Mouse (Mus musculus) limb, embryonic 14.5 days (tissue): ENCODE results near the gene Tfdp1. TPM values are rescaled to one million over a fixed set of nuclear protein-coding genes. Genes with fewer than 3 reads are reported as not detected.

Source experiments
- ATAC-seq: fragments of 200-750 bp; cut with Nextera tagmentation; 2 replicates; pipeline ENCODE4 v1.8.0; 2017; ENCODE audit warnings: low read depth, moderate number of reproducible peaks, moderate TSS enrichment; ENCODE audit not compliant: low FRiP score
- DNase-seq: peaks from one replicate; pipeline ENCODE4 v3.0.0-alpha.2; 2015; ENCODE audit warnings: low spot score
- H3K27ac ChIP-seq: fragments of 300-500 bp; sonication (generic); replicated peaks from 2 replicates; pipeline ENCODE4 v1.5.1; 2014; ENCODE audit warnings: low read depth, mild to moderate bottlenecking, low read length, moderate library complexity, mixed read lengths
- H3K27me3 ChIP-seq: fragments of 300-500 bp; sonication (generic); 2 replicates; pipeline ENCODE4 v1.6.1; 2014; ENCODE audit warnings: low read length, mixed read lengths; ENCODE audit not compliant: control insufficient read depth, insufficient read depth
- H3K36me3 ChIP-seq: fragments of 300-500 bp; sonication (generic); 2 replicates; pipeline ENCODE4 v1.6.1; 2014; ENCODE audit warnings: mild to moderate bottlenecking, low read length, moderate library complexity, mixed read lengths; ENCODE audit not compliant: control insufficient read depth, insufficient read depth
- H3K4me1 ChIP-seq: fragments of 300-500 bp; sonication (generic); 2 replicates; pipeline ENCODE4 v1.6.1; 2014; ENCODE audit warnings: antibody characterized with exemption, low read length, mixed read lengths; ENCODE audit not compliant: control insufficient read depth, insufficient read depth
- H3K4me2 ChIP-seq: fragments of 300-500 bp; sonication (generic); replicated peaks from 2 replicates; pipeline ENCODE4 v1.6.1; 2014; ENCODE audit warnings: low read depth, mild to moderate bottlenecking, low read length, moderate library complexity; ENCODE audit not compliant: severe bottlenecking
- H3K4me3 ChIP-seq: fragments of 300-500 bp; sonication (generic); replicated peaks from 2 replicates; pipeline ENCODE4 v1.5.1; 2014; ENCODE audit warnings: low read length
- H3K9ac ChIP-seq: fragments of 300-500 bp; sonication (generic); 2 replicates; pipeline ENCODE4 v1.6.1; 2014; ENCODE audit warnings: mild to moderate bottlenecking, low read depth, low read length, moderate library complexity; ENCODE audit not compliant: severe bottlenecking
- H3K9me3 ChIP-seq: fragments of 300-500 bp; sonication (generic); 2 replicates; pipeline ENCODE4 v1.6.1; 2016; ENCODE audit warnings: low read length; ENCODE audit not compliant: control insufficient read depth
- POLR2A ChIP-seq: fragments of 200-500 bp; IDR thresholded peaks from 2 replicates; pipeline ENCODE4 v1.8.0; 2012; ENCODE audit warnings: inconsistent platforms, mild to moderate bottlenecking, moderate library complexity, borderline replicate concordance; ENCODE audit not compliant: insufficient read depth, insufficient read length; ENCODE audit errors: extremely low read depth
- WGBS: fragments of 180-500 bp; shearing (Covaris S2); extraction: QIAGEN DNeasy Blood & Tissue Kit; methylation state at CpG from one replicate; pipeline ENCODE4 v1.1.7; 2014; 5-methylcytosine and 5-hydroxymethylcytosine counted together
- polyA plus RNA-seq, 2 experiments: library from polyadenylated mRNA; depleted of rRNA in 1 of 2; stranded (reverse) in 1 of 2; unstranded in 1 of 2; fragments of >200 nt; fragmentation: Nextera tagmentation in 1 of 2; extraction: Ambion mirVana in 1 of 2; gene quantifications; 2 replicates each; pipeline versions ENCODE4 v1.2.1 to v1.2.3; 2012 to 2014

Gene Tfdp1
- polyA plus RNA-seq, 2 experiments = 162 to 230 TPM

DNA sequence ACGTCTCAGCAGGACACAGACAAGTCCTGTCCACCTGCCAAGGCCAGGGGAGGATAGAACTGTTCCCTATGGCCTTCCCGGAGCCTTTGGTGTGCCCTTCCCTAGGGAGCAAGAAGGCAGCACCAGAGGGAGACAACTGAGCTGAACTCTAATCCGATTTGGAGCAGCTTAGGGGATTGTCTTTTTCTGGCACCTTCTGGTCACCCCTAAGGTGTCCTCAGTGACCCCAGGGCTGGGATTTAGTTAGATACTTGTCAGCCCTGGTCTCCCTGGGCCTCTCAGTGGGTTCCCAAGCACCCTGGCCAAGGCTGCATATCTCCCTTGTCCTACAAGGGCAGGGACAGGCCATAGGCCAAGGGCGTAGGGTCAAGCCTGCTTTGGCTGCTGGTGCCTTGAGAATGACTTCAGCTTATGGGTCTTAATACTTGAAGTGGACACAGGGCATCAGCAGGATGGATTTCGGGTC, 66.1 kb downstream of the Tfdp1 start, which contains the start of gene Grk1:
Gene Grk1, plus strand, starts transcription at position 416 of the 466 bp plus-strand sequence.
- no peak for ATAC-seq
- WGBS = 80% methylated on average over 5 of the region's 5 CpGs
- DNase-seq = no peak

DNA sequence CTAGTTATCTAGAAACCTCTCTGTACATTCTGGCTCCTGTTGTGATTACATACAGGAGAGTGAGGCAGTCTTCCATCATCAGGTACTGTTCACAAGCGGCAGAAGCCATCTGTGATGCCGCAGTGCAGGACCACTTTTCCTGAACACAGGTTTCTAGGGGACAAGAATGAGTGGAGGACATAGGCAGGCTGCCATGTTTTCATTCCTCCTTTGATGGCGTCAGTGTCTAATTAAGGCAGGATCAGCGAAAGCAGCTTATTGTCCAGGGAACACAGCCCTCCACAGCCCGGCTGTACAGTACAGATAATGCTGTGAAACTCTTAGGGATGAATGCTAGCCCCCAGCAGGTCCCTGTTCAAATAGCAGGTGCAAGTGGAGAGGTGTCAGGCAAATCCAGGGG, 67.5 kb downstream of the Tfdp1 start:
- WGBS = 68% methylated on average over 5 of the region's 5 CpGs
- H3K4me1 ChIP-seq = no peaks in the 10 kb centered on the region
- H3K27me3 ChIP-seq = no peaks in the 10 kb centered on the region
- ATAC-seq (no peak), DNase-seq (no peak)
- H3K36me3 ChIP-seq = no peaks in the 10 kb centered on the region
- H3K27ac ChIP-seq = no peak overlapping the region
- no peak overlapping the region for H3K4me2 ChIP-seq
- H3K9ac ChIP-seq = no peak overlapping the region
- no peak for TF ChIP-seq POLR2A
- H3K4me3 ChIP-seq = no peak overlapping the region
- no peaks in the 10 kb centered on the region for H3K9me3 ChIP-seq

More for the DNA sequence above, 66.1 kb downstream of the Tfdp1 start, which contains the start of gene Grk1:
- Histone ChIP-seq H3K9me3 (no peaks in the 10 kb centered on the region), H3K36me3 (no peaks in the 10 kb centered on the region), H3K4me2 (no peak within 1 kb of the TSS), H3K9ac (no peak within 1 kb of the TSS), H3K27me3 (no peaks in the 10 kb centered on the region), H3K27ac (no peak within 1 kb of the TSS), H3K4me1 (no peaks in the 10 kb centered on the region), H3K4me3 (no peak within 1 kb of the TSS)
- no peak for TF ChIP-seq POLR2A

DNA sequence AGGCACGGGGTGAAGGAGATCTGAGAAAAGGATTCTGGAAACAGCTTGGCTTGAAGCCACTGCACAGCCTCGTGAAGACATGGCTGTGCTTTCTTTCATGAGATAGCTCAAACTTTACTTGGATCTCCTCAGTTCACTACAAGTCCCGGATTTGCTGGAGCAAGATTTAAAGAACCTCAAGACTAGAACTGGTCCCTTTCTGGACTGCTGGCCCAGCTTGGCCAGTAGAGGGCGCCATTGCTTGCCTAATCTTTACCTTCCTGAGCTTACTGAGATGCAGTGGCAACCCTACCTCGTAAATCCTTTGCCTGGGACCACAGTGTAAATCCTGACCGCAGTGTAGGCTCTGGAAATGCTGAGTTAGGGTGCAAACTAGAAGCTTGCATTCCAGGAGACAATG, 73.0 kb downstream of the Tfdp1 start:
- DNase-seq (peak; percentile 75), ATAC-seq (no peak)
- H3K4me2 ChIP-seq = no peak overlapping the region
- H3K9ac ChIP-seq = no peak overlapping the region
- H3K27me3 ChIP-seq = no peaks in the 10 kb centered on the region
- no peaks in the 10 kb centered on the region for H3K36me3 ChIP-seq
- H3K4me1 ChIP-seq = no peaks in the 10 kb centered on the region
- no peak overlapping the region for H3K27ac ChIP-seq
- no peak overlapping the region for H3K4me3 ChIP-seq
- TF ChIP-seq POLR2A = no peak
- H3K9me3 ChIP-seq = no peaks in the 10 kb centered on the region
- WGBS = 28% methylated on average over 6 of the region's 6 CpGs

DNA sequence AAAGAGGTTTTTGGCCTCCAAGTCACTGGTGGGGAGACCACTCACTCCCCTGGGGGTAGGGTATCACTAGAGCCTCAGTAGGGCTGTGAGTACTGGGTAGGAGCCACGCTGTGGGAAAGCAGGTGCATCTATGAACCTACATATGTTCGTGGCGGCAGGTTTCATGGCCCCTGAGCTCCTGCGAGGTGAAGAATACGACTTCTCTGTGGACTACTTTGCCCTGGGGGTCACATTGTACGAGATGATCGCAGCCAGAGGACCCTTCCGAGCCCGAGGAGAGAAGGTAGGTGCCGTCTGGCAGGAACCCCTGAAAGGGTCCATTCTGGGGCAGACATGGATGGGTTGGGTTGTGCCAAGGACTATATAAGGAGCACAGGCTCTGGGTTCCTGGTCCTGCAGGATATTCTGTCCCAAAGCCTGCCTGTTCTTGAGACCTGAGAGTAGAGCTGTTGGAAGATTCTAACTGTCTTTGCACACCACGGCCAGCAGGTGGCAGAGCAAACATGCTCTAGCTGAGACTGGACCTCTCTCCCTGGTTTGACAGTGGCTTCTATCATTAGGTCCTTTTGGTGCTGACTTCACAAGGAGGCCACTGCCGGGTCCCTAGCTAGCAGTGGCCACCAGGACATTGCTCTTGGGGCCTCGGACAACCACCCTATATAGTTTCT, 74.5 kb downstream of the Tfdp1 start:
- TF ChIP-seq POLR2A = no peak
- 60% methylated on average over 13 of the region's 13 CpGs for WGBS
- Histone ChIP-seq H3K4me3 (no peak overlapping the region), H3K9me3 (no peaks in the 10 kb centered on the region), H3K36me3 (no peaks in the 10 kb centered on the region), H3K4me2 (no peak overlapping the region), H3K27ac (no peak overlapping the region), H3K27me3 (no peaks in the 10 kb centered on the region), H3K4me1 (no peaks in the 10 kb centered on the region), H3K9ac (no peak overlapping the region)
- DNase-seq (peak; percentile 61), ATAC-seq (peak; percentile 19; the same call in 1 of the 2 replicates)

- no peak overlapping the region for H3K4me3 ChIP-seq
- WGBS = 58% methylated on average over 12 of the region's 12 CpGs
- no peak overlapping the region for H3K9ac ChIP-seq
- no peak overlapping the region for H3K4me2 ChIP-seq
- ATAC-seq (no peak), DNase-seq (no peak)
- H3K9me3 ChIP-seq = no peaks in the 10 kb centered on the region
- TF ChIP-seq POLR2A = no peak
- no peak overlapping the region for H3K27ac ChIP-seq
- H3K4me1 ChIP-seq = no peaks in the 10 kb centered on the region
- no peaks in the 10 kb centered on the region for H3K27me3 ChIP-seq
- H3K36me3 ChIP-seq = no peaks in the 10 kb centered on the region
These were observed 75.4 kb downstream of the Tfdp1 start for GRCm38 (mm10) chr8:13413823-13414390.
